Mouse (Mus musculus): ENCODE data around the gene Abcc1.

- TF ChIP-seq CTCF (conservative IDR thresholded peaks at IDR 0.05; ENCODE audit: insufficient read depth, insufficient read length, low read depth, low read length) (no peak), POLR2A (IDR thresholded peaks at IDR 0.05; ENCODE audit: low read depth, low read length) (no peak)
These were observed 16.0 kb downstream of the Abcc1 start for GRCm38 (mm10) chr16:14377321-14377720.

Data from kidney, adult 2 months (tissue).